ENCODE assay signal across 9 mouse cellular contexts in the genomic region with DNA sequence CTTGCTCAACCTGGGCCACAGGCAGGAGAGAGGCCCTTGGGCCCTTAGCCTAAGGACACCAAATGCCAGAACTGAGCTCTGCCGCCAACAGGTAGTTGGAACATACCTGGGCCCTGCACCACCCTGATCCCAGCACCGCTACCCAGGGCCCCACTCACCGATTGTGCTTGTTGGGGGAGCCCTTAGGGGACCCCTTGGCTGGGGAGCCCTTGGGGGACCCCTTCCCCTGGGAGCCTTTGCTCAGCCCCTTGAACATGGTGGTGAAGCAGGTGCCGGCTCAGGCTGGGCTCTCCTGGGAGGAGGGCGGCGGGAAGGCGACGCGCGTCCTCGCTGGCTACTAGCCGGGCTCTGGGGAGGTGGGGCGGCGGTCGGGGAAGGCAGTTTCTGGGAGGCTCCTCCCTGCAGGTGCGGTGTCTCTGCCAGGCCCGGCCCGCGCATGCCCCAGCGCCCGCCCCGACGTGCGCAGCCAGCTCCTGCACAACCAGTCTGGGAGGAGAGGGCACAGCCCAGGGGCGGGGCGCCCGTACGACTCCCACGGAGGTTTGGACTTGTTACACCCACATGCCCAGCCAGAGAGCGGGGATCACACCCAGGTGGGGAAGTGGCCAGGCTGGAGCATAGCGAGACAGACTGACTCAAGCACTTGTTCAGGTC. TPM values are rescaled to one million over a fixed set of nuclear protein-coding genes. Genes with fewer than 3 reads are reported as not detected.
DNase-seq lines count a peak whose midpoint lies in the region; ATAC-seq and TF ChIP-seq lines count a peak whose summit lies in the region.
"Had no signal": no experiment of that assay in that cellular context is flagged by ENCODE, and none has a peak within 500 bp of the region (broad histone marks: within the 10 kb centered on the region; RNA-seq: fewer than 3 reads in every experiment).

A gene (minus strand): TSS at position 336 of the 654 bp plus-strand sequence.

- peaks cover 17% of the 10 kb centered on the region for H3K27me3 ChIP-seq in embryonic facial prominence, embryonic 14.5 days (replicated peaks; ENCODE audit: control insufficient read depth, insufficient read depth, low read length)
- no peaks in the 10 kb centered on the region for H3K27me3 ChIP-seq in hindbrain, postnatal 0 days (ENCODE audit: insufficient read depth, low read length)
- H3K27me3 ChIP-seq in liver, embryonic 11.5 days (replicated peaks; ENCODE audit: control insufficient read depth, insufficient read depth, low read length), result peaks cover 32% of the 10 kb centered on the region

- no peak within 1 kb of the TSS for H3K27ac ChIP-seq in embryonic facial prominence, embryonic 14.5 days (replicated peaks; ENCODE audit: low read depth, low read length)
- no peak within 1 kb of the TSS for H3K27ac ChIP-seq in hindbrain, postnatal 0 days
- H3K27ac ChIP-seq in liver, embryonic 11.5 days (ENCODE audit: low read depth, low read length), result no peak within 1 kb of the TSS
- H3K27ac ChIP-seq: hindbrain, embryonic 15.5 days had no signal

- peak; percentile 92 for ATAC-seq in embryonic facial prominence, embryonic 14.5 days (ENCODE audit: low read depth)
- ATAC-seq in hindbrain, postnatal 0 days, result peak; percentile 44; the same call in 1 of the 2 replicates
- ATAC-seq in liver, embryonic 11.5 days (replicated peaks; ENCODE audit: low FRiP score), result peak; percentile 44

- peak within 1 kb of the TSS; percentile 45 for H3K9ac ChIP-seq in embryonic facial prominence, embryonic 14.5 days (ENCODE audit: low read depth, low read length)
- no peak within 1 kb of the TSS for H3K9ac ChIP-seq in hindbrain, postnatal 0 days (replicated peaks; ENCODE audit: low read length)
- H3K9ac ChIP-seq in liver, embryonic 11.5 days (ENCODE audit: low read depth, low read length), result no peak within 1 kb of the TSS
- H3K9ac ChIP-seq: hindbrain, embryonic 15.5 days had no signal

- 12% methylated on average over 26 of the region's 31 CpGs for WGBS in embryonic facial prominence, embryonic 14.5 days
- 15% methylated on average over 29 of the region's 31 CpGs for WGBS in hindbrain, postnatal 0 days
- 29% methylated on average over 28 of the region's 31 CpGs for WGBS in liver, embryonic 11.5 days

- H3K4me3 ChIP-seq in embryonic facial prominence, embryonic 14.5 days (ENCODE audit: low read depth, low read length), result peak within 1 kb of the TSS; percentile 28
- H3K4me3 ChIP-seq in hindbrain, postnatal 0 days (ENCODE audit: low read length), result no peak within 1 kb of the TSS
- H3K4me3 ChIP-seq in liver, embryonic 11.5 days (ENCODE audit: low read depth, low read length), result peak within 1 kb of the TSS; percentile 31
- H3K4me3 ChIP-seq: hindbrain, embryonic 15.5 days had no signal

- H3K36me3 ChIP-seq in embryonic facial prominence, embryonic 14.5 days (ENCODE audit: control insufficient read depth, insufficient read depth, low read length), result no peaks in the 10 kb centered on the region
- H3K36me3 ChIP-seq in hindbrain, postnatal 0 days (ENCODE audit: insufficient read depth, low read length), result no peaks in the 10 kb centered on the region
- H3K36me3 ChIP-seq in liver, embryonic 11.5 days (ENCODE audit: control insufficient read depth, insufficient read depth, low read length), result no peaks in the 10 kb centered on the region

- H3K4me2 ChIP-seq in embryonic facial prominence, embryonic 14.5 days (ENCODE audit: low read depth, low read length), result peak within 1 kb of the TSS; percentile 43
- peak within 1 kb of the TSS; percentile 13; the same call in 1 of the 2 replicates for H3K4me2 ChIP-seq in hindbrain, postnatal 0 days (ENCODE audit: low read depth, low read length)
- H3K4me2 ChIP-seq in liver, embryonic 11.5 days, result peak within 1 kb of the TSS; percentile 52
- H3K4me2 ChIP-seq: hindbrain, embryonic 15.5 days had no signal

- no peak for TF ChIP-seq CTCF in hindbrain, postnatal 0 days (IDR thresholded peaks at IDR 0.05; ENCODE audit: low read depth)

- no peaks in the 10 kb centered on the region for H3K4me1 ChIP-seq in embryonic facial prominence, embryonic 14.5 days (ENCODE audit: control insufficient read depth, insufficient read depth, low read length)
- H3K4me1 ChIP-seq in hindbrain, postnatal 0 days (ENCODE audit: insufficient read depth, low read length), result no peaks in the 10 kb centered on the region
- H3K4me1 ChIP-seq in liver, embryonic 11.5 days (replicated peaks; ENCODE audit: control insufficient read depth, insufficient read depth, low read length), result 0 out of 2 replicates have a peak, but pooled peaks cover 2% of the 10 kb centered on the region
- H3K4me1 ChIP-seq: hindbrain, embryonic 15.5 days had no signal

- peak; percentile 74 for DNase-seq in adrenal gland, postnatal 10 days
- DNase-seq in adrenal gland, postnatal 4 days (ENCODE audit: low spot score in 2 of 2), result no peak
- peak; percentile 85 for DNase-seq in embryonic facial prominence, embryonic 14.5 days (ENCODE audit: low spot score)
- DNase-seq in hindbrain, postnatal 0 days (ENCODE audit: low spot score), result no peak
- DNase-seq in liver, embryonic 11.5 days (ENCODE audit: low spot score), result no peak
- peak; percentile 79 for DNase-seq in ovary, postnatal 36 days (ENCODE audit: low spot score)
- no peak for DNase-seq in adipocyte (ENCODE audit: low spot score)
- no peak for DNase-seq in layer of hippocampus, postnatal 10 days (ENCODE audit: low spot score in 2 of 2)

- H3K9me3 ChIP-seq in embryonic facial prominence, embryonic 14.5 days (ENCODE audit: control insufficient read depth, low read length), result no peaks in the 10 kb centered on the region
- no peaks in the 10 kb centered on the region for H3K9me3 ChIP-seq in hindbrain, postnatal 0 days (ENCODE audit: low read length)
- H3K9me3 ChIP-seq in liver, embryonic 11.5 days (ENCODE audit: control insufficient read depth, low read length), result no peaks in the 10 kb centered on the region
- H3K9me3 ChIP-seq: hindbrain, embryonic 15.5 days had no signal

RNA-seq across cellular contexts. Expression of the gene that starts here (rescaled TPM):
- 1 to 10 TPM; 1.4 to 1.7 TPM for total RNA-seq in adrenal gland, postnatal 10 days (2021)
- 1 to 10 TPM; 2.2 to 4.3 TPM for total RNA-seq in adrenal gland, postnatal 4 days (2021)
- 9.5 and 10.1 TPM in 2 replicates for polyA plus RNA-seq in embryonic facial prominence, embryonic 14.5 days (2014; fragmentation: Nextera tagmentation; extraction: Ambion mirVana)
- 2.8 and 2.9 TPM in 2 replicates for total RNA-seq in hindbrain, postnatal 0 days (2014; rRNA removed)
- 1.6 TPM in 2 replicates for polyA plus RNA-seq in hindbrain, postnatal 0 days (2015; fragmentation: Nextera tagmentation; extraction: Ambion mirVana)
- 0.56 TPM in 2 replicates for polyA plus RNA-seq in liver, embryonic 11.5 days (2014; fragmentation: Nextera tagmentation; extraction: Ambion mirVana)
- under 1 TPM; 0.57 to 0.65 TPM for total RNA-seq in layer of hippocampus, postnatal 10 days (2021)

Comparison
In these comparisons a context has a peak if more than half of its experiments do, and no peak if none do; other contexts are left out.
1. DNase-seq: peak in adrenal gland, postnatal 10 days (single experiment), embryonic facial prominence, embryonic 14.5 days (single experiment) and ovary, postnatal 36 days (single experiment); none in adrenal gland, postnatal 4 days (0 of 2), hindbrain, postnatal 0 days (single experiment), liver, embryonic 11.5 days (single experiment), adipocyte (single experiment) and layer of hippocampus, postnatal 10 days (0 of 2).
2. Peak in ATAC-seq, H3K4me3 ChIP-seq and H3K4me2 ChIP-seq in liver, embryonic 11.5 days; RNA of the gene not detected or under 1 TPM.
3. Peak in every context shown above with its lines, with median percentiles within 50 percentile points of each other: ATAC-seq and H3K4me2 ChIP-seq.